Mouse (Mus musculus) liver, embryonic 18 days (tissue): ENCODE data around the gene Mettl18. TPM values are rescaled to one million over a fixed set of nuclear protein-coding genes. Genes with fewer than 3 reads are reported as not detected.

ENCODE experiments used
- polyA plus RNA-seq: library from polyadenylated mRNA; depleted of rRNA; stranded (reverse); fragments of >200 nt; gene quantifications from 2 replicates; pipeline ENCODE4 v1.2.3, GENCODE M21; 2012; rRNA removed

Gene Mettl18
- 1.9 and 2.1 TPM in 2 replicates for polyA plus RNA-seq

GRCm38 (mm10) chr1:163994721-163995608 lies at the start of gene Mettl18, which contains the start of gene BC055324:
Gene Mettl18 (plus strand): TSS chr1:163994889.
Gene BC055324 (minus strand): TSS chr1:163994796.

Other genes starting within 250 kb of the Mettl18 start
- gene Kifap3, start 215.3 kb upstream of the Mettl18 start, polyA plus RNA-seq: 1.5 and 1.6 TPM in 2 replicates
- gene Scyl3, start 65.8 kb upstream of the Mettl18 start, polyA plus RNA-seq: 6.3 and 6.9 TPM in 2 replicates
- 3.6 and 4.0 TPM in 2 replicates for gene BC055324, start 93 bp upstream of the Mettl18 start, polyA plus RNA-seq
- 0.10 and 0.13 TPM in 2 replicates for gene Sele, start 53.3 kb downstream of the Mettl18 start, polyA plus RNA-seq
- 12.2 and 12.4 TPM in 2 replicates for gene Sell, start 67.1 kb downstream of the Mettl18 start, polyA plus RNA-seq
- gene Selp, start 120.4 kb downstream of the Mettl18 start, polyA plus RNA-seq: 0.78 and 0.87 TPM in 2 replicates
- gene F5, start 156.9 kb downstream of the Mettl18 start, polyA plus RNA-seq: 23.0 and 23.1 TPM in 2 replicates